In the genomic region with DNA sequence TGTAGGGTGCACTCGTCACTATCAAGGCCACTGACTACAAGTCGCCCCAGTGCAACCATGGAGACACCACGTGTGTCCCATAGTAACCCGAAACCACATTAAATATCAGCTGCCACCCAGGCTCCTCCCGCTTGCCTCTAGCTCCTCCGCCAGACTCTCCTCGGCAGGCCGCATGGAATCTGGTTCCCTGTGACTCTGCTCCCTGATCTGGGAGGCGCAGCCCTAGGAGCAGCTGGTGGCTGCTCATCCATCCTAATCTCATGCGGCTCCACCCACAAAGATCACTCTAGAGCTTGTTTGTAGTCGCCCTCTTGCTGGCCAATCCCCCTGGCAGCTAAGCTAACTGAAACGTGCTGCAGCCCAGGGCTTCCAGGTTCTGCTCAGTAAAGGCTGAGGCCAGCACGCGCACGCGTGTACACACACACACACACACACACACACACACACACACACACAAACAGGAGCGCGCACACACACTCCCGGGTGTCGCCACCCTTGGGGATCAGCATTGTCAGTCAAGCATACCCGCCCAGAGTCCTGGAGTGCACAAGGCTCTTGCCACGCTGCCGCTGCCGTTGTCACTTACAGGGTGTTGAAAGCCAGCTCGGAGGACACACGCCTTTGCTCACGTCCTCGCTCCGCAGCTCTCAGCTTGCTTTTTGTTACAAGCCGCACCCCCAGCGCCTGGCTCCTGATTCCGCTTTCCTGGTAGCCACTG, we compare ENCODE assay signal across 8 mouse cellular contexts.
DNase-seq lines count a peak whose midpoint lies in the region; ATAC-seq and TF ChIP-seq lines count a peak whose summit lies in the region.

No protein-coding gene starts in this region.

- TF ChIP-seq EP300 in stomach, postnatal 0 days (optimal IDR thresholded peaks at IDR 0.05): no peak

- H3K36me3 ChIP-seq in E14TG2a.4 (ENCODE audit: insufficient read depth, low read length): no peaks in the 10 kb centered on the region
- no peaks in the 10 kb centered on the region for H3K36me3 ChIP-seq in forebrain, embryonic 14.5 days (ENCODE audit: control insufficient read depth, insufficient read depth, low read length)
- H3K36me3 ChIP-seq in hindbrain, embryonic 15.5 days: no peaks in the 10 kb centered on the region
- no peaks in the 10 kb centered on the region for H3K36me3 ChIP-seq in midbrain, embryonic 15.5 days (replicated peaks)
- H3K36me3 ChIP-seq in stomach, postnatal 0 days (ENCODE audit: control insufficient read depth, insufficient read depth, low read length): no peaks in the 10 kb centered on the region

- peaks cover 7% of the 10 kb centered on the region; the same call in 1 of the 2 replicates for H3K9me3 ChIP-seq in E14TG2a.4 (ENCODE audit: low read length)
- H3K9me3 ChIP-seq in forebrain, embryonic 14.5 days (replicated peaks; ENCODE audit: control insufficient read depth, low read length): no peaks in the 10 kb centered on the region
- no peaks in the 10 kb centered on the region for H3K9me3 ChIP-seq in hindbrain, embryonic 15.5 days
- no peaks in the 10 kb centered on the region for H3K9me3 ChIP-seq in midbrain, embryonic 15.5 days
- H3K9me3 ChIP-seq in stomach, postnatal 0 days (ENCODE audit: control insufficient read depth, low read length): no peaks in the 10 kb centered on the region

- DNase-seq in forebrain, embryonic 14.5 days (ENCODE audit: low spot score): peak; percentile 80
- DNase-seq in left cerebral cortex, postnatal 25 days (ENCODE audit: low spot score in 2 of 2): peak; percentile 40 to 52
- DNase-seq in stomach, postnatal 0 days (ENCODE audit: low spot score): peak; percentile 19

- peak overlapping the region; percentile 70 for H3K4me3 ChIP-seq in E14TG2a.4 (replicated peaks; ENCODE audit: low read length)
- H3K4me3 ChIP-seq in forebrain, embryonic 14.5 days (ENCODE audit: low read depth, low read length): peak overlapping the region; percentile 38
- H3K4me3 ChIP-seq in hindbrain, embryonic 15.5 days: peak overlapping the region; percentile 48
- H3K4me3 ChIP-seq in midbrain, embryonic 15.5 days: peak overlapping the region; percentile 54
- H3K4me3 ChIP-seq in stomach, postnatal 0 days (ENCODE audit: low read depth, low read length): peak overlapping the region; percentile 19; the same call in 1 of the 2 replicates

- peak overlapping the region; percentile 48; the same call in 1 of the 2 replicates for H3K27ac ChIP-seq in forebrain, embryonic 14.5 days (ENCODE audit: low read depth, low read length)
- peak overlapping the region; percentile 83 for H3K27ac ChIP-seq in hindbrain, embryonic 15.5 days (replicated peaks)
- peak overlapping the region; percentile 81 for H3K27ac ChIP-seq in midbrain, embryonic 15.5 days
- no peak overlapping the region for H3K27ac ChIP-seq in stomach, postnatal 0 days (replicated peaks)

- peak overlapping the region; percentile 63 for H3K9ac ChIP-seq in forebrain, embryonic 14.5 days (ENCODE audit: low read length)
- peak overlapping the region; percentile 55 for H3K9ac ChIP-seq in hindbrain, embryonic 15.5 days
- peak overlapping the region; percentile 61 for H3K9ac ChIP-seq in midbrain, embryonic 15.5 days
- no peak overlapping the region for H3K9ac ChIP-seq in stomach, postnatal 0 days (ENCODE audit: low read length)

- intact Hi-C loops in left cerebral cortex, postnatal 25 days (cut with DNase I): no loop called here

- peaks cover 19% of the 10 kb centered on the region for H3K27me3 ChIP-seq in E14TG2a.4 (ENCODE audit: insufficient read depth, low read length)
- no peaks in the 10 kb centered on the region for H3K27me3 ChIP-seq in forebrain, embryonic 14.5 days (replicated peaks; ENCODE audit: control insufficient read depth, insufficient read depth, low read length)
- no peaks in the 10 kb centered on the region for H3K27me3 ChIP-seq in hindbrain, embryonic 15.5 days
- H3K27me3 ChIP-seq in midbrain, embryonic 15.5 days (replicated peaks): no peaks in the 10 kb centered on the region
- no peaks in the 10 kb centered on the region for H3K27me3 ChIP-seq in stomach, postnatal 0 days (ENCODE audit: control insufficient read depth, insufficient read depth, low read length)

- TF ChIP-seq CTCF in E14TG2a.4 (conservative IDR thresholded peaks at IDR 0.05; ENCODE audit: low read length): no peak
- no peak for TF ChIP-seq CTCF in stomach, postnatal 0 days (IDR thresholded peaks at IDR 0.05; ENCODE audit: low read depth)

- peaks cover 41% of the 10 kb centered on the region for H3K4me1 ChIP-seq in E14TG2a.4 (replicated peaks; ENCODE audit: low read depth, low read length)
- H3K4me1 ChIP-seq in forebrain, embryonic 14.5 days (ENCODE audit: control insufficient read depth, insufficient read depth, low read length): peaks cover 6% of the 10 kb centered on the region
- peaks cover 36% of the 10 kb centered on the region for H3K4me1 ChIP-seq in hindbrain, embryonic 15.5 days (replicated peaks)
- H3K4me1 ChIP-seq in midbrain, embryonic 15.5 days: peaks cover 29% of the 10 kb centered on the region
- H3K4me1 ChIP-seq in stomach, postnatal 0 days (replicated peaks; ENCODE audit: control insufficient read depth, insufficient read depth): no peaks in the 10 kb centered on the region

- peak overlapping the region; percentile 67 for H3K4me2 ChIP-seq in forebrain, embryonic 14.5 days (ENCODE audit: low read length)
- peak overlapping the region; percentile 67 for H3K4me2 ChIP-seq in hindbrain, embryonic 15.5 days
- peak overlapping the region; percentile 72 for H3K4me2 ChIP-seq in midbrain, embryonic 15.5 days
- peak overlapping the region; percentile 49 for H3K4me2 ChIP-seq in stomach, postnatal 0 days (replicated peaks; ENCODE audit: low read depth)

- WGBS in forebrain, embryonic 14.5 days: under 1% methylated on average over 32 of the region's 32 CpGs
- 0% methylated on average over 32 of the region's 32 CpGs for WGBS in hindbrain, embryonic 15.5 days
- 0% methylated on average over 32 of the region's 32 CpGs for WGBS in midbrain, embryonic 15.5 days
- under 1% methylated on average over 32 of the region's 32 CpGs for WGBS in stomach, postnatal 0 days

- ATAC-seq in cerebellum, adult (ENCODE audit: insufficient number of reproducible peaks, low FRiP score, low TSS enrichment): peak; percentile 81
- peak; percentile 91 for ATAC-seq in forebrain, embryonic 14.5 days
- ATAC-seq in hindbrain, embryonic 15.5 days (ENCODE audit: low FRiP score, low read depth): peak; percentile 92
- peak; percentile 89 for ATAC-seq in midbrain, embryonic 15.5 days (replicated peaks)
- ATAC-seq in stomach, postnatal 0 days (ENCODE audit: low FRiP score, low TSS enrichment): peak; percentile 54
- ATAC-seq in megakaryocyte-erythroid progenitor cell, adult 5-6 weeks (replicated peaks; ENCODE audit: low FRiP score, low TSS enrichment, poor library complexity, severe bottlenecking): no peak

Comparison
In these comparisons a context has a peak if more than half of its experiments do, and no peak if none do; other contexts are left out.
1. H3K4me3 ChIP-seq: peak in every context shown above with its lines; median percentile 70 in E14TG2a.4; 54 in midbrain, embryonic 15.5 days; 48 in hindbrain, embryonic 15.5 days; 38 in forebrain, embryonic 14.5 days; 19 in stomach, postnatal 0 days.
2. DNase-seq: peak in every context shown above with its lines; median percentile 80 in forebrain, embryonic 14.5 days; 46 in left cerebral cortex, postnatal 25 days; 19 in stomach, postnatal 0 days.